Mouse (Mus musculus) ovary, adult 18-20 months (tissue): ENCODE measurements at regions not wholly inside any gene's neighbourhood (a gene's known extent, or its start where the extent isn't known, plus 50 kb on each side); places are given as distances from the start of the nearest gene placed in this dataset.

ENCODE experiments used
- DNase-seq: peaks from one replicate; pipeline ENCODE4 v3.0.0; 2022; ENCODE audit warnings: low spot score, mixed read lengths

DNA sequence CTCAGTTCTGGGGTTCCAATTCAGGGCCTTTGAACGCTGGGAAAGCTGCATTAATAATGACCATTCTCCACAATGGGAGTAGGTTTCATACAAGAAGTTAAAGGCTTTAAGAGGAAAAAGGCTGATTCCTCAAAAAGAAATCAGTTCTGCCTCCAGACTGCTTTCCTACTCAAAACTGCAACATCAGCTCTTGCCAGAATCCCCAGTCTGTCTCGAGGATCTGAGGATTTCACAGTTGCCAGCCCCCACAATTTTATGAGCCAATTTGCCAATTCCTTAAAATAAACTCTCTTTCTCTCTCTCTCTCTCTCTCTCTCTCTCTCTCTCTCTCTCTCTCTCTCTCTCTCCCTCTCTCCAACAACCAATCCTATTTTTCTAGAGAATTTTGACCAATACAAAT, 51.3 kb upstream of the Nhs start:
- DNase-seq = no peak
